Mouse (Mus musculus) ovary, postnatal 14 days (tissue): ENCODE measurements at regions not wholly inside any gene's neighbourhood (a gene's known extent, or its start where the extent isn't known, plus 50 kb on each side); places are given as distances from the start of the nearest gene placed in this dataset.
A peak's percentile ranks its signal among the peaks of the same experiment; 100 is the strongest.

Source experiments
- DNase-seq: peaks from one replicate; pipeline ENCODE4 v3.0.0; 2022; ENCODE audit warnings: low spot score

DNA sequence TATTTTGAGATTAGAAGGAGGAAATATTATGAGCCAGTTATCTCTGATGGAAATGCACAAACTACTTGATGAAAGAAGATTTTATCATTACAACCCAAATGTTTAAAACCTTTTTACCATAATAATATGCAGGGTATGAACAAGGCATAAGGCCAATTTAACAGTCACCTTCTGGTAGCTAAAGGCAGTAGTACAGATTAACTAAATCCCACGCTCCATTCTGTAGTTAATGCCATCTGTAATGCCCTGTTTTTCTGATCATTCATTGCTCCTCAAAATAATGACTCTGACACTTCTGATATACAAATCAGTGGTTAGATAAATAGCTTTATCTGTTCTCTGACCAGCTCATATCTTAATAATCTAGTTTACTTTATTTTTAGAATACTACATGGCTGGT lies 987.8 kb downstream of the Pcdh7 start:
- DNase-seq: no peak

DNA sequence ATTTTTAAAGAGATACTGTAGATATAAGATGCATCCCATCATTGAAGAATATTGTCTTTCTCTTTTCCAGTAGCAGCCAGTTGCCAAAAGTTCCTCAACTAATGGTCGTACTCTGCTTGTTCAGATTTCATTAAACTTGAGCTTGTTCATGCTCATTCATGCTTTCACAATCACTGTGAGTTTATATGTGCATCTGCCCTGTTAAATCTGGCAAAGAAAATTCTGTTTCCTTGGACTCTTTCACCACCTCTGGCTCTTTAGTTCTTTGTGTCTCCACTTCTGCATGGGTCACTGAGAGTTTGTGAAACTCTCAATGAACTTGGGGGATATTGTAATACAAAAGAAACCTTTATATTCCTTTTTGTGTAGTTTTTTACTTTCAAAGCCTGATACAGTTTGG lies 994.6 kb downstream of the Pcdh7 start:
- DNase-seq: no peak

DNA sequence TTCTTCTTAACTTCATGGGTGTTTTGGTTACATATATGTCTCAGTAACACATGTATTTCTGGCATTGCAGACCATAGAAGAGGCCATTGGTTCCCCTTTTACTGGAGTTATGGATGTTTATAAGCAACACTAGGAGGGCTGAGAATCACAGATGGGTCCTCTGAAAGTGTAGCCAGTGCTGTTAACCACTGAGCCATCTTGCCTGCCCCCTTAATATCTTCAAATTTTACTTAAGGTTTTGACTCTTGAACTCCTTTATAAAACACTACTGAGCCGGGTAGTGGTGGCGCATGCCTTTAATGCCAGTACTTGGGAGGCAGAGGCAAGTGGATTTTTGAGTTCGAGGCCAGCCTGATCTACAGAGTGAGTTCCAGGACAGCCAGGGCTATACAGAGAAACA lies 1015.6 kb downstream of the Pcdh7 start:
- no peak for DNase-seq

DNA sequence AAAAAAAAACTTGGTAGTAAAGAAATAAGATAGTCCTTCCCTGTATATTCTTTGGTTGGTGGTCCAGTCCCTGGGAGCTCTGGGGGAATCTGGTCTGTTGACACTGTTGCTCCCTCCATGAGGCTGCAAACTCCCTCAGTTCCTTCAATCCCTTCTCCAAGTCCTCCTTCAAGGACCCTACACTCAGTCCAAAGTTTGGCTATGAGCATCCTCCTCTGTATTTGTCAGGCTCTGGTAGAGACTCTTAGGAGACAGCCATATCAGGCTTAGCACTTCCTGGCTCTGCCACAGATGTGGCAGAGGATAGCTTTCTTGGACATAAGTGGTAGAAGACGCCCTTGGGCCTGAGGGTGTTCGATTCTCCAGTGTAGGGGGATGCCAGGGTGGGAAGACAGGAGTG lies 1016.2 kb downstream of the Pcdh7 start:
- no peak for DNase-seq

DNA sequence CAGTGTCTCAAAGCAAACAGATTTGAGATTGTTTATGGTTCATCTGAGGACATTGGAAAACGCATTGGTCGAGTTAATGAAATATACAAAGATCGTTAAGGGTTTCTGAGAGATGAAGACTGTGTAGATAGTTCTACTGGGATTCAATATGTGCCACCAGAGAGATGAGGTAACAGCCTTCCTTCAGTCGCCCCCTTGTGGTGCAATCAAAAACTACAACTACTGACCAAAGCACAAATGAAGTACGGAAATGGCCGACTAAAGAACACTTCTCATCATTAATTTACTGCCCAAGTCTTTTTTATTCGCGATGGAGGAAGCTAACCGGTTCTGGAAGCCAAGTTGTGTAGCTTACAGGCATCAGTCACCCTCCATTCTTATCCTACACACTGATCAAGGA lies 1018.8 kb downstream of the Pcdh7 start:
- DNase-seq: peak; percentile 70

DNA sequence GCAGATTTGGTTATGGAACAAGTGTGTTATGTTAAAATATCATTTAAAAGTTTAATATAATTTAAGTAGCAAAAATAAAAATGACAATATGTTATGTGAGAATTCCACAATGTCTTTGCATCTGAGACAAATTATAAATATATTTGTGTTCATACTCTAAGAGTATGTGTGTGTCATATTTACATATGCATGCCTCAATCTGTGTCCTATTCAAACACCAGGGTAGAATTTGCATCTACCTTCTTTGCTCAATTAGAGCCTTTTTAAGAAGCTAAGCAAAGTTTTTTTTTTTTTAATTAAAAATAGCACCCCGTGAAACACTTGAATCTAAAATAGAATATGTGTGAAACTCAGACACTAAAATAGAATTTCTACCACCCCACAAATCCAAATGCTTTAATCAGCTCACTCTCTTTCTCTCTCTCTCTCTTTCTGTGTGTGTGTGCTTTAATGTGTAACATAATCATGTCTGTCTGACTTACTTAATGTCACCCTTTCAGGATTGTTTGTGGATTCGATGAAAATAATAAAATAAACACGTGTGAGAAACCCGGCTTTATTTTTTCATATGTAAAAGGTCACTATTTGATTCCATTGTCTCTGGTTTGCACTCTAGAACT lies 1019.6 kb downstream of the Pcdh7 start:
- DNase-seq: no peak

DNA sequence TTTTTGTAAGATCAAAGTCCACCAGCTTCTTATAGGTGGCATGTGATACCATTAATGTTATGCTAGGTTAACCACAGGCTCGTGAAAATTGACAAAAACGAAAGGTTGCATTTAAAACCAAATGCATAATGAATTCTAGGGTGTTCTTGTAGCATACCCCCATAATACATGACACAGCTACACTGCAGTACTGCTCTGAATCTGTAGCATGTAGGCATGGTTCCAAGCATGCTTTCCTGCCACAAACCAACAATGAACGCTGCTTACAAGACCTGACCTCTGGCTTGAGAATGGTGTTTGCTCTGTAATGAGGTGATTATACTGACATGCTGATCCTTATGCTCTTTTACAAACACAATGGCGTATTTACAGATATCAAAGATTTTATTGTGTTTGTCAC lies 1020.3 kb downstream of the Pcdh7 start:
- DNase-seq: no peak

DNA sequence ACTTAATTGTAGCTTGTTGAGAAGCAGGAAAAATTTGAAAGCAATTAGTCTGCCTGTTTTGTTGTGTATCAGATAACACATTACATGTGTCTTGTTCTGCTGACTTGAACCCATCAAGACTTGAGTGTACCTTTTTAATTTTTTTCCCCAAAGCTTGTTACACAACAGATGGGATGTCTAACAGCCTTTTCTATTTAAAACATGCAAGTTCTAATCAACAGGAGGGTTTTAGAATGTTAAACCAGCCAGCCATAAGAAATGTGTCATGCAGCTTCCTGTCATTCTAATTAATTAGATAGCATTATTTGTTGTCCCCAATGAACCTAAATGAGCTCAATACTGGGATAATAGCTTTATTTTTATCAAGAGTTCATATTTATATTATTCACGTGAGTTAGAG lies 1023.0 kb downstream of the Pcdh7 start:
- no peak for DNase-seq

DNA sequence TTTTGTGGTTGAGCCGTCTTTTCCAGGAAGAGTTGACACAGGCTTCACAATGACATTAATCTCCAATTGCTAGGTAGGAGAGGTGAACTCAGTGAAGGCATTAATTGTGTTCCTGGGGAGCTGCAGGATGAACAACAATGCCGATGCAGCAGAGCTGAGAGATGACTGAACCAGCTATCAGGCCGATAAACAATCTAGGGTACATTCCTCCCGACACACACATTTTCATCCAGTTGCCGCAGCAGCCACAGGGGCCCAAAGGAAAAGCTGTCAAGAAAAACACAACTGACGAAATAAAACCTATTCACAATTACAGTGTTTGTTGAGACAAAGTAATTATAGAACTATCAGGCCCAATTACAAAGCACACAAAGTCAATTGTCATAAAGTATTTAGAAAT lies 1029.9 kb downstream of the Pcdh7 start:
- DNase-seq: no peak

DNA sequence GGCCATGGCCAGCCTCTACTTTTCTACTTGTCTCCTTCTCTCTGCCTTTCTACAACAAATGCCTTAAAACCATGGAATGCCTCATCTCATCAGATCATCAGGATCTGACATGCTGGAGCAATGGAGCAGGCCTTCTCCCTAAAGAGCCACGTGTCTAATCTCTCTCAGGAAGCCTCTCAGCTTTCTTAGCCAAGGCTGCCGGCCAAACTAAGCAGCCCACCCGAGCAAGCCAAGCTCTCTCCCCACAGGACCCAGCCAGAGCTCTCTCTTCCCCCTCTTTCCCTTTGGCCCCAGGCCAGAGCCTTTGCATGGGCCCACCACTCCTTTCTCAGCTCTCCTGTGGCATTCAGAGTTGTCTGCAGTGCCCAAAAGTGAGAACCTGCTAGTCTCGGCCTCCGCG lies 1034.0 kb downstream of the Pcdh7 start:
- no peak for DNase-seq
